In the genomic region with DNA sequence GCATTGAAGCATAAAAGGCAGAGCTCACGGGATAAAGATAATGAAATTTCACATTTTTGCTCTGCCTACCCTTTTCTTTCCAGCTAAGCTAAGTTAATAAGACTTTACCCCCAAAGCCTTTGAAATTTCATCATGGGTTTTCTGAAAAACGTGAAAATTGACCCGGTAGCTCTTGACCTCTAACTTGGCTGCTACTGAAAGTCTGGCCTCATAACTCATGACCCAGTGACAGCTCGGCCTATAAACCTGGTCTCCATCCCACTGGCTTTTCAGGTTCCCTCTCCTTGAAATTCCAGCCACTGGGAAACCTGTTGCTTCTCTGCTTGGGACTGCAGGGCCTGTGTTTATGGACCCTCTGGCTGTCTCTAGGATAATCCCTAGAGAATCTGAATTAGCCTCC, we compare ENCODE assay signal across 25 mouse cellular contexts.
A peak's percentile ranks its signal among the peaks of the same experiment; 100 is the strongest.
DNase-seq lines count a peak whose midpoint lies in the region; TF ChIP-seq lines count a peak whose summit lies in the region.
"Had no signal": no experiment of that assay in that cellular context is flagged by ENCODE, and none has a peak within 500 bp of the region (broad histone marks: within the 10 kb centered on the region; RNA-seq: fewer than 3 reads in every experiment).

No protein-coding gene starts in this region.

- 26% methylated on average over 4 of the region's 4 CpGs for WGBS in liver, adult 2 months
- 67% methylated on average over 4 of the region's 4 CpGs for WGBS in embryonic facial prominence, embryonic 10.5 days

- H3K9ac ChIP-seq in liver, adult 2 months (ENCODE audit: low read depth, low read length) = no peak overlapping the region
- H3K9ac ChIP-seq: embryonic facial prominence, embryonic 12.5 days; embryonic facial prominence, embryonic 15.5 days; forebrain, postnatal 0 days; heart, embryonic 13.5 days; hindbrain, embryonic 13.5 days had no signal

- H3K4me1 ChIP-seq in liver, adult 2 months (ENCODE audit: control insufficient read depth, insufficient read depth, low read length) = no peaks in the 10 kb centered on the region
- peaks cover 9% of the 10 kb centered on the region for H3K4me1 ChIP-seq in embryonic facial prominence, embryonic 10.5 days
- H3K4me1 ChIP-seq: embryonic facial prominence, embryonic 12.5 days; embryonic facial prominence, embryonic 15.5 days; heart, embryonic 10.5 days; heart, embryonic 13.5 days; hindbrain, embryonic 13.5 days had no signal

- H3K9me3 ChIP-seq in embryonic facial prominence, embryonic 10.5 days = no peaks in the 10 kb centered on the region
- H3K9me3 ChIP-seq: embryonic facial prominence, embryonic 12.5 days; embryonic facial prominence, embryonic 15.5 days; heart, embryonic 10.5 days; heart, embryonic 13.5 days; hindbrain, embryonic 13.5 days had no signal

- H3K27ac ChIP-seq in liver, adult 2 months (replicated peaks; ENCODE audit: insufficient read depth, low read depth, low read length) = no peak overlapping the region
- 0 out of 2 replicates have a peak overlapping the region, but pooled peaks have one; percentile 14 for H3K27ac ChIP-seq in embryonic facial prominence, embryonic 10.5 days (replicated peaks)
- H3K27ac ChIP-seq: embryonic facial prominence, embryonic 12.5 days; embryonic facial prominence, embryonic 15.5 days; heart, adult 2 months; heart, embryonic 10.5 days; heart, embryonic 13.5 days; hindbrain, embryonic 13.5 days had no signal

- TF ChIP-seq POLR2A in liver, adult 2 months (IDR thresholded peaks at IDR 0.05; ENCODE audit: extremely low read depth, insufficient read depth, low read length) = no peak

- no peak overlapping the region for H3K4me3 ChIP-seq in liver, adult 2 months (ENCODE audit: insufficient read depth, low read depth, low read length)
- no peak overlapping the region for H3K4me3 ChIP-seq in embryonic facial prominence, embryonic 10.5 days
- H3K4me3 ChIP-seq: embryonic facial prominence, embryonic 12.5 days; embryonic facial prominence, embryonic 15.5 days; heart, adult 2 months; heart, embryonic 10.5 days; heart, embryonic 13.5 days; hindbrain, embryonic 13.5 days had no signal

- H3K27me3 ChIP-seq in liver, adult 2 months (ENCODE audit: control insufficient read depth, insufficient read depth, low read length) = no peaks in the 10 kb centered on the region
- no peaks in the 10 kb centered on the region for H3K27me3 ChIP-seq in embryonic facial prominence, embryonic 10.5 days (replicated peaks; ENCODE audit: low read depth, poor library complexity, severe bottlenecking)
- H3K27me3 ChIP-seq: embryonic facial prominence, embryonic 12.5 days; embryonic facial prominence, embryonic 15.5 days; heart, embryonic 13.5 days; hindbrain, embryonic 13.5 days had no signal

- H3K79me2 ChIP-seq in liver, adult 2 months (ENCODE audit: control insufficient read depth, insufficient read depth, low read length) = no peaks in the 10 kb centered on the region

- peak; percentile 43 for DNase-seq in embryo, embryonic 10 days (ENCODE audit: low spot score)
- DNase-seq in embryo, embryonic 9.5 days (ENCODE audit: extremely low spot score) = no peak
- DNase-seq in liver, adult 2 months (ENCODE audit: extremely low read depth, low read depth, low spot score) = peak; percentile 60
- no peak for DNase-seq in liver
- no peak for DNase-seq in embryonic facial prominence, embryonic 10.5 days (ENCODE audit: low spot score)
- DNase-seq in yolk sac, embryonic 10.5 days (ENCODE audit: low spot score) = peak; percentile 10
- no peak for DNase-seq in kidney, postnatal 25 days
- DNase-seq in kidney, adult 9 months = no peak
- DNase-seq: adrenal gland, adult 8-10 months; adrenal gland, postnatal 25 days; cerebellum, adult 11-12 months; cerebellum, adult 8-10 months; cerebellum, postnatal 10 days; cerebellum, postnatal 36 days; forebrain, postnatal 0 days; gastrocnemius, postnatal 10 days; gastrocnemius, postnatal 36 days; heart, adult 2 months; heart, postnatal 14 days; heart, postnatal 4 days had no signal

- TF ChIP-seq CTCF in liver, adult 2 months (IDR thresholded peaks at IDR 0.05; ENCODE audit: low read depth, low read length) = no peak

- H3K36me3 ChIP-seq in liver, adult 2 months (ENCODE audit: control insufficient read depth, insufficient read depth, low read length) = no peaks in the 10 kb centered on the region
- no peaks in the 10 kb centered on the region for H3K36me3 ChIP-seq in embryonic facial prominence, embryonic 10.5 days (replicated peaks)
- H3K36me3 ChIP-seq: embryonic facial prominence, embryonic 12.5 days; embryonic facial prominence, embryonic 15.5 days; heart, embryonic 10.5 days; heart, embryonic 13.5 days; hindbrain, embryonic 13.5 days had no signal

Comparison
In these comparisons a context has a peak if more than half of its experiments do, and no peak if none do; other contexts are left out.
1. DNase-seq: peak in embryo, embryonic 10 days (single experiment), liver, adult 2 months (single experiment) and yolk sac, embryonic 10.5 days (single experiment); none in embryo, embryonic 9.5 days (single experiment), liver (single experiment), embryonic facial prominence, embryonic 10.5 days (single experiment), kidney, postnatal 25 days (0 of 2) and kidney, adult 9 months (single experiment).